Mouse (Mus musculus): ENCODE measurements around the gene Pcdh15. TPM values are rescaled to one million over a fixed set of nuclear protein-coding genes. Genes with fewer than 3 reads are reported as not detected.

Gene Pcdh15
- polyA plus RNA-seq, 1 experiment from 2014 or later = 0.62 TPM

GRCm38 (mm10) chr10:74379276-74380134, 1280.4 kb downstream of the Pcdh15 start:
- H3K9ac ChIP-seq (ENCODE audit: low read depth, low read length) = no peak overlapping the region
- WGBS = 16% methylated on average over 7 of the region's 7 CpGs
- no peaks in the 10 kb centered on the region for H3K27me3 ChIP-seq (ENCODE audit: control insufficient read depth, insufficient read depth, low read length)
- peak; percentile 77 for ATAC-seq (ENCODE audit: low FRiP score, low TSS enrichment)
- H3K4me1 ChIP-seq (ENCODE audit: control insufficient read depth, insufficient read depth, low read length) = peaks cover 6% of the 10 kb centered on the region; the same call in 1 of the 2 replicates
- no peaks in the 10 kb centered on the region for H3K9me3 ChIP-seq (ENCODE audit: control insufficient read depth, low read length)
- no peak overlapping the region for H3K27ac ChIP-seq (ENCODE audit: low read depth, low read length)
- H3K4me2 ChIP-seq (replicated peaks; ENCODE audit: low read depth, low read length) = no peak overlapping the region
- no peaks in the 10 kb centered on the region for H3K36me3 ChIP-seq (ENCODE audit: control insufficient read depth, insufficient read depth, low read length)
- H3K4me3 ChIP-seq (ENCODE audit: low read length) = no peak overlapping the region

- H3K9me3 ChIP-seq (ENCODE audit: control insufficient read depth, low read length) = no peaks in the 10 kb centered on the region
- H3K27ac ChIP-seq (ENCODE audit: low read depth, low read length) = no peak overlapping the region
- 31% methylated on average over 10 of the region's 10 CpGs for WGBS
- no peak overlapping the region for H3K4me3 ChIP-seq (ENCODE audit: low read length)
- no peak overlapping the region for H3K9ac ChIP-seq (ENCODE audit: low read depth, low read length)
- no peaks in the 10 kb centered on the region for H3K27me3 ChIP-seq (ENCODE audit: control insufficient read depth, insufficient read depth, low read length)
- ATAC-seq (ENCODE audit: low FRiP score, low TSS enrichment) = peak; percentile 96
- H3K4me1 ChIP-seq (ENCODE audit: control insufficient read depth, insufficient read depth, low read length) = no peaks in the 10 kb centered on the region
- no peak overlapping the region for H3K4me2 ChIP-seq (replicated peaks; ENCODE audit: low read depth, low read length)
- no peaks in the 10 kb centered on the region for H3K36me3 ChIP-seq (ENCODE audit: control insufficient read depth, insufficient read depth, low read length)
Measured at GRCm38 (mm10) chr10:74387538-74388499, 1288.7 kb downstream of the Pcdh15 start.

- Histone ChIP-seq H3K27ac (ENCODE audit: low read depth, low read length) (no peak overlapping the region), H3K4me2 (replicated peaks; ENCODE audit: low read depth, low read length) (no peak overlapping the region), H3K9ac (ENCODE audit: low read depth, low read length) (no peak overlapping the region), H3K27me3 (ENCODE audit: control insufficient read depth, insufficient read depth, low read length) (no peaks in the 10 kb centered on the region), H3K4me1 (ENCODE audit: control insufficient read depth, insufficient read depth, low read length) (no peaks in the 10 kb centered on the region), H3K9me3 (ENCODE audit: control insufficient read depth, low read length) (no peaks in the 10 kb centered on the region), H3K36me3 (ENCODE audit: control insufficient read depth, insufficient read depth, low read length) (no peaks in the 10 kb centered on the region), H3K4me3 (ENCODE audit: low read length) (no peak overlapping the region)
- ATAC-seq (ENCODE audit: low FRiP score, low TSS enrichment) = no peak
- WGBS = 87% methylated on average over 8 of the region's 8 CpGs
Measured at GRCm38 (mm10) chr10:74403111-74403510, 1304.0 kb downstream of the Pcdh15 start.

GRCm38 (mm10) chr10:74414021-74414420, 1314.9 kb downstream of the Pcdh15 start:
- 38% methylated on average over 3 of the region's 3 CpGs for WGBS
- Histone ChIP-seq H3K4me1 (ENCODE audit: control insufficient read depth, insufficient read depth, low read length) (no peaks in the 10 kb centered on the region), H3K4me3 (ENCODE audit: low read length) (no peak overlapping the region), H3K27me3 (ENCODE audit: control insufficient read depth, insufficient read depth, low read length) (no peaks in the 10 kb centered on the region), H3K36me3 (ENCODE audit: control insufficient read depth, insufficient read depth, low read length) (no peaks in the 10 kb centered on the region), H3K9me3 (ENCODE audit: control insufficient read depth, low read length) (no peaks in the 10 kb centered on the region), H3K4me2 (replicated peaks; ENCODE audit: low read depth, low read length) (no peak overlapping the region), H3K9ac (ENCODE audit: low read depth, low read length) (no peak overlapping the region), H3K27ac (ENCODE audit: low read depth, low read length) (no peak overlapping the region; the same call in 1 of the 2 replicates)
- 0 out of 2 replicates have a peak, but pooled peaks have one; percentile 39 for ATAC-seq (ENCODE audit: low FRiP score, low TSS enrichment)

- 79% methylated on average over 1 of the region's 1 CpGs for WGBS
- no peaks in the 10 kb centered on the region for H3K4me1 ChIP-seq (ENCODE audit: control insufficient read depth, insufficient read depth, low read length)
- H3K4me2 ChIP-seq (replicated peaks; ENCODE audit: low read depth, low read length) = no peak overlapping the region
- no peak overlapping the region for H3K4me3 ChIP-seq (ENCODE audit: low read length)
- H3K9me3 ChIP-seq (ENCODE audit: control insufficient read depth, low read length) = no peaks in the 10 kb centered on the region
- no peaks in the 10 kb centered on the region for H3K27me3 ChIP-seq (ENCODE audit: control insufficient read depth, insufficient read depth, low read length)
- no peaks in the 10 kb centered on the region for H3K36me3 ChIP-seq (ENCODE audit: control insufficient read depth, insufficient read depth, low read length)
- H3K27ac ChIP-seq (ENCODE audit: low read depth, low read length) = no peak overlapping the region
- no peak for ATAC-seq (ENCODE audit: low FRiP score, low TSS enrichment)
- no peak overlapping the region for H3K9ac ChIP-seq (ENCODE audit: low read depth, low read length)
Measured at GRCm38 (mm10) chr10:74414945-74415344, 1315.8 kb downstream of the Pcdh15 start.

- WGBS = 60% methylated on average over 4 of the region's 4 CpGs
Measured at GRCm38 (mm10) chr10:74415359-74415758, 1316.2 kb downstream of the Pcdh15 start.

GRCm38 (mm10) chr10:74415949-74416348, 1316.8 kb downstream of the Pcdh15 start:
- Histone ChIP-seq H3K27me3 (ENCODE audit: control insufficient read depth, insufficient read depth, low read length) (no peaks in the 10 kb centered on the region), H3K36me3 (ENCODE audit: control insufficient read depth, insufficient read depth, low read length) (no peaks in the 10 kb centered on the region), H3K4me3 (ENCODE audit: low read length) (no peak overlapping the region), H3K9me3 (ENCODE audit: control insufficient read depth, low read length) (no peaks in the 10 kb centered on the region), H3K4me2 (replicated peaks; ENCODE audit: low read depth, low read length) (no peak overlapping the region), H3K9ac (ENCODE audit: low read depth, low read length) (no peak overlapping the region), H3K27ac (ENCODE audit: low read depth, low read length) (no peak overlapping the region), H3K4me1 (ENCODE audit: control insufficient read depth, insufficient read depth, low read length) (no peaks in the 10 kb centered on the region)
- WGBS = 64% methylated on average over 10 of the region's 10 CpGs
- no peak for ATAC-seq (ENCODE audit: low FRiP score, low TSS enrichment)

More at GRCm38 (mm10) chr10:74415359-74415758, 1316.2 kb downstream of the Pcdh15 start:
- Histone ChIP-seq H3K27ac (ENCODE audit: low read depth, low read length) (no peak overlapping the region), H3K27me3 (ENCODE audit: control insufficient read depth, insufficient read depth, low read length) (no peaks in the 10 kb centered on the region), H3K4me1 (ENCODE audit: control insufficient read depth, insufficient read depth, low read length) (no peaks in the 10 kb centered on the region), H3K4me2 (replicated peaks; ENCODE audit: low read depth, low read length) (no peak overlapping the region), H3K36me3 (ENCODE audit: control insufficient read depth, insufficient read depth, low read length) (no peaks in the 10 kb centered on the region), H3K4me3 (ENCODE audit: low read length) (no peak overlapping the region), H3K9ac (ENCODE audit: low read depth, low read length) (no peak overlapping the region), H3K9me3 (ENCODE audit: control insufficient read depth, low read length) (no peaks in the 10 kb centered on the region)
- ATAC-seq (ENCODE audit: low FRiP score, low TSS enrichment) = no peak

GRCm38 (mm10) chr10:74450069-74450468, 1350.9 kb downstream of the Pcdh15 start:
- H3K4me2 ChIP-seq (replicated peaks; ENCODE audit: low read depth, low read length) = no peak overlapping the region
- H3K27me3 ChIP-seq (ENCODE audit: control insufficient read depth, insufficient read depth, low read length) = no peaks in the 10 kb centered on the region
- H3K36me3 ChIP-seq (ENCODE audit: control insufficient read depth, insufficient read depth, low read length) = no peaks in the 10 kb centered on the region
- ATAC-seq (ENCODE audit: low FRiP score, low TSS enrichment) = no peak
- H3K27ac ChIP-seq (ENCODE audit: low read depth, low read length) = no peak overlapping the region
- H3K4me1 ChIP-seq (ENCODE audit: control insufficient read depth, insufficient read depth, low read length) = no peaks in the 10 kb centered on the region
- no peak overlapping the region for H3K4me3 ChIP-seq (ENCODE audit: low read length)
- H3K9me3 ChIP-seq (ENCODE audit: control insufficient read depth, low read length) = no peaks in the 10 kb centered on the region
- 87% methylated on average over 11 of the region's 11 CpGs for WGBS
- H3K9ac ChIP-seq (ENCODE audit: low read depth, low read length) = no peak overlapping the region
